Mouse (Mus musculus): ENCODE data around the gene Zdbf2. TPM values are rescaled to one million over a fixed set of nuclear protein-coding genes. Genes with fewer than 3 reads are reported as not detected.

The Zdbf2 gene
- total RNA-seq (2014; fragmentation: Nextera tagmentation) = not detected in 2 replicates
- total RNA-seq (2017) = not detected in 2 replicates

GRCm38 (mm10) chr1:63272741-63273338 lies at the start of gene Zdbf2:
Zdbf2 (plus strand) TSS chr1:63273265.
- peak; percentile 33 for ATAC-seq (replicated peaks; ENCODE audit: poor library complexity, severe bottlenecking)

GRCm38 (mm10) chr1:63225009-63225408 lies 48.1 kb upstream of the Zdbf2 start:
- no peak for ATAC-seq (replicated peaks; ENCODE audit: poor library complexity, severe bottlenecking)

GRCm38 (mm10) chr1:63225890-63226289 lies 47.2 kb upstream of the Zdbf2 start:
- no peak for ATAC-seq (replicated peaks; ENCODE audit: poor library complexity, severe bottlenecking)

GRCm38 (mm10) chr1:63227241-63227640 lies 45.8 kb upstream of the Zdbf2 start:
- ATAC-seq (replicated peaks; ENCODE audit: poor library complexity, severe bottlenecking) = no peak

- ATAC-seq (replicated peaks; ENCODE audit: poor library complexity, severe bottlenecking) = no peak
Measured at GRCm38 (mm10) chr1:63237371-63237770, 35.7 kb upstream of the Zdbf2 start.

GRCm38 (mm10) chr1:63239305-63239704 lies 33.8 kb upstream of the Zdbf2 start:
- no peak for ATAC-seq (replicated peaks; ENCODE audit: poor library complexity, severe bottlenecking)

GRCm38 (mm10) chr1:63239751-63240150 lies 33.3 kb upstream of the Zdbf2 start:
- ATAC-seq (replicated peaks; ENCODE audit: poor library complexity, severe bottlenecking) = no peak

GRCm38 (mm10) chr1:63243854-63244253 lies 29.2 kb upstream of the Zdbf2 start:
- ATAC-seq (replicated peaks; ENCODE audit: poor library complexity, severe bottlenecking) = no peak

- ATAC-seq (replicated peaks; ENCODE audit: poor library complexity, severe bottlenecking) = peak; percentile 55; the same call in 1 of the 2 replicates
Measured at GRCm38 (mm10) chr1:63246862-63247521, 26.1 kb upstream of the Zdbf2 start.

- no peak for ATAC-seq (replicated peaks; ENCODE audit: poor library complexity, severe bottlenecking)
Measured at GRCm38 (mm10) chr1:63247831-63248359, 25.2 kb upstream of the Zdbf2 start.

GRCm38 (mm10) chr1:63248360-63248851 lies 24.7 kb upstream of the Zdbf2 start:
- no peak for ATAC-seq (replicated peaks; ENCODE audit: poor library complexity, severe bottlenecking)

GRCm38 (mm10) chr1:63249261-63249660 lies 23.8 kb upstream of the Zdbf2 start:
- no peak for ATAC-seq (replicated peaks; ENCODE audit: poor library complexity, severe bottlenecking)

GRCm38 (mm10) chr1:63252351-63253209 lies 20.5 kb upstream of the Zdbf2 start:
- no peak for ATAC-seq (replicated peaks; ENCODE audit: poor library complexity, severe bottlenecking)

GRCm38 (mm10) chr1:63253291-63253690 lies 19.8 kb upstream of the Zdbf2 start:
- ATAC-seq (replicated peaks; ENCODE audit: poor library complexity, severe bottlenecking) = no peak

- no peak for ATAC-seq (replicated peaks; ENCODE audit: poor library complexity, severe bottlenecking)
Measured at GRCm38 (mm10) chr1:63255101-63255500, 18.0 kb upstream of the Zdbf2 start.

GRCm38 (mm10) chr1:63256083-63256482 lies 17.0 kb upstream of the Zdbf2 start:
- no peak for ATAC-seq (replicated peaks; ENCODE audit: poor library complexity, severe bottlenecking)

GRCm38 (mm10) chr1:63258501-63258900 lies 14.6 kb upstream of the Zdbf2 start:
- no peak for ATAC-seq (replicated peaks; ENCODE audit: poor library complexity, severe bottlenecking)

GRCm38 (mm10) chr1:63259271-63259830 lies 13.7 kb upstream of the Zdbf2 start:
- ATAC-seq (replicated peaks; ENCODE audit: poor library complexity, severe bottlenecking) = no peak

GRCm38 (mm10) chr1:63259916-63260741 lies 12.9 kb upstream of the Zdbf2 start:
- ATAC-seq (replicated peaks; ENCODE audit: poor library complexity, severe bottlenecking) = no peak

- ATAC-seq (replicated peaks; ENCODE audit: poor library complexity, severe bottlenecking) = no peak
Measured at GRCm38 (mm10) chr1:63260742-63261033, 12.4 kb upstream of the Zdbf2 start.

All from granulocyte monocyte progenitor cell, adult 5-6 weeks (primary cell).